Mouse (Mus musculus) hindbrain, embryonic 12.5 days (tissue): ENCODE data around the gene Slc41a3. TPM values are rescaled to one million over a fixed set of nuclear protein-coding genes. Genes with fewer than 3 reads are reported as not detected.

ENCODE experiments used
- ATAC-seq: fragments of 200-750 bp; cut with Nextera tagmentation; 2 replicates; pipeline ENCODE4 v1.8.0; 2017; ENCODE audit warnings: moderate TSS enrichment; ENCODE audit not compliant: low FRiP score
- H3K27ac ChIP-seq: fragments of 300-500 bp; sonication (generic); 2 replicates; pipeline ENCODE4 v1.5.1; 2016; ENCODE audit warnings: mild to moderate bottlenecking
- H3K27me3 ChIP-seq: fragments of 300-500 bp; sonication (generic); 2 replicates; pipeline ENCODE4 v1.6.1; 2016; ENCODE audit warnings: mild to moderate bottlenecking
- H3K36me3 ChIP-seq: fragments of 300-500 bp; sonication (generic); 2 replicates; pipeline ENCODE4 v1.6.1; 2016; ENCODE audit warnings: mild to moderate bottlenecking
- H3K4me1 ChIP-seq: fragments of 300-500 bp; sonication (generic); 2 replicates; pipeline ENCODE4 v1.6.1; 2016
- H3K4me2 ChIP-seq: fragments of 300-500 bp; sonication (generic); replicated peaks from 2 replicates; pipeline ENCODE4 v1.6.1; 2016; ENCODE audit warnings: mild to moderate bottlenecking
- H3K4me3 ChIP-seq: fragments of 300-500 bp; sonication (generic); 2 replicates; pipeline ENCODE4 v1.5.1; 2016; ENCODE audit warnings: mild to moderate bottlenecking
- H3K9ac ChIP-seq: fragments of 300-500 bp; sonication (generic); 2 replicates; pipeline ENCODE4 v1.6.1; 2016; ENCODE audit warnings: mild to moderate bottlenecking, moderate library complexity
- H3K9me3 ChIP-seq: fragments of 300-500 bp; sonication (generic); replicated peaks from 2 replicates; pipeline ENCODE4 v1.6.1; 2016; ENCODE audit warnings: mild to moderate bottlenecking
- WGBS: fragments of 180-500 bp; shearing (Covaris S2); methylation state at CpG from one replicate; pipeline ENCODE4 v1.1.7; 2016; 5-methylcytosine and 5-hydroxymethylcytosine counted together
- polyA plus RNA-seq: library from polyadenylated mRNA; unstranded; fragments of >200 nt; fragmentation: Nextera tagmentation; extraction: Ambion mirVana; gene quantifications from 2 replicates; pipeline ENCODE4 v1.2.1, GENCODE M21; 2016

Slc41a3 gene
- polyA plus RNA-seq: 3.6 TPM in 2 replicates

- ATAC-seq: peak; percentile 91
- WGBS: 1% methylated on average over 45 of the region's 49 CpGs
These were observed at the start of gene Slc41a3 for GRCm38 (mm10) chr6:90604533-90605297. Gene Slc41a3, plus strand, starts transcription at chr6:90604725.

GRCm38 (mm10) chr6:90556534-90557058, 47.9 kb upstream of the Slc41a3 start:
- Histone ChIP-seq H3K27ac (no peak overlapping the region), H3K9me3 (no peaks in the 10 kb centered on the region), H3K9ac (no peak overlapping the region), H3K4me1 (peaks cover 11% of the 10 kb centered on the region), H3K36me3 (no peaks in the 10 kb centered on the region), H3K4me2 (no peak overlapping the region), H3K27me3 (no peaks in the 10 kb centered on the region), H3K4me3 (no peak overlapping the region)
- 71% methylated on average over 2 of the region's 2 CpGs for WGBS
- ATAC-seq: no peak

More at GRCm38 (mm10) chr6:90604533-90605297, at the start of gene Slc41a3:
- Histone ChIP-seq H3K36me3 (no peaks in the 10 kb centered on the region), H3K4me1 (peaks cover 6% of the 10 kb centered on the region), H3K27me3 (peaks cover 5% of the 10 kb centered on the region; the same call in 1 of the 2 replicates), H3K9ac (peak within 1 kb of the TSS; percentile 77), H3K4me2 (peak within 1 kb of the TSS; percentile 88), H3K9me3 (no peaks in the 10 kb centered on the region), H3K27ac (peak within 1 kb of the TSS; percentile 30; the same call in 1 of the 2 replicates), H3K4me3 (peak within 1 kb of the TSS; percentile 60)

- 91% methylated on average over 7 of the region's 7 CpGs for WGBS
These were observed 47.4 kb upstream of the Slc41a3 start for GRCm38 (mm10) chr6:90557077-90557476.

GRCm38 (mm10) chr6:90557829-90558693, 46.5 kb upstream of the Slc41a3 start:
- H3K36me3 ChIP-seq: no peaks in the 10 kb centered on the region
- H3K4me2 ChIP-seq: no peak overlapping the region
- WGBS: 79% methylated on average over 6 of the region's 6 CpGs
- no peak for ATAC-seq
- no peaks in the 10 kb centered on the region for H3K9me3 ChIP-seq
- peaks cover 11% of the 10 kb centered on the region for H3K4me1 ChIP-seq
- no peaks in the 10 kb centered on the region for H3K27me3 ChIP-seq
- H3K27ac ChIP-seq: no peak overlapping the region
- no peak overlapping the region for H3K4me3 ChIP-seq
- H3K9ac ChIP-seq: no peak overlapping the region

More at GRCm38 (mm10) chr6:90557077-90557476, 47.4 kb upstream of the Slc41a3 start:
- no peak overlapping the region for H3K4me2 ChIP-seq
- H3K27me3 ChIP-seq: no peaks in the 10 kb centered on the region
- H3K27ac ChIP-seq: no peak overlapping the region
- no peaks in the 10 kb centered on the region for H3K36me3 ChIP-seq
- ATAC-seq: no peak
- no peak overlapping the region for H3K9ac ChIP-seq
- peaks cover 11% of the 10 kb centered on the region for H3K4me1 ChIP-seq
- H3K4me3 ChIP-seq: no peak overlapping the region
- no peaks in the 10 kb centered on the region for H3K9me3 ChIP-seq

GRCm38 (mm10) chr6:90560390-90561058, 44.0 kb upstream of the Slc41a3 start:
- WGBS: 90% methylated on average over 3 of the region's 3 CpGs
- Histone ChIP-seq H3K27ac (peak overlapping the region; percentile 67), H3K9me3 (no peaks in the 10 kb centered on the region), H3K36me3 (no peaks in the 10 kb centered on the region), H3K4me1 (peaks cover 16% of the 10 kb centered on the region), H3K27me3 (no peaks in the 10 kb centered on the region), H3K4me3 (no peak overlapping the region), H3K4me2 (no peak overlapping the region), H3K9ac (no peak overlapping the region)
- no peak for ATAC-seq

- ATAC-seq: peak; percentile 84
- Histone ChIP-seq H3K4me3 (no peak overlapping the region), H3K36me3 (no peaks in the 10 kb centered on the region), H3K9ac (no peak overlapping the region), H3K27me3 (no peaks in the 10 kb centered on the region), H3K9me3 (no peaks in the 10 kb centered on the region), H3K4me2 (no peak overlapping the region), H3K4me1 (peaks cover 16% of the 10 kb centered on the region), H3K27ac (peak overlapping the region; percentile 67)
- 34% methylated on average over 2 of the region's 2 CpGs for WGBS
These were observed 43.2 kb upstream of the Slc41a3 start for GRCm38 (mm10) chr6:90561234-90561781.

GRCm38 (mm10) chr6:90564240-90564639, 40.3 kb upstream of the Slc41a3 start:
- no peak for ATAC-seq
- H3K4me3 ChIP-seq: no peak overlapping the region
- 84% methylated on average over 9 of the region's 9 CpGs for WGBS

GRCm38 (mm10) chr6:90565357-90566215, 38.9 kb upstream of the Slc41a3 start:
- Histone ChIP-seq H3K4me1 (peaks cover 15% of the 10 kb centered on the region), H3K36me3 (no peaks in the 10 kb centered on the region), H3K4me2 (no peak overlapping the region), H3K9me3 (no peaks in the 10 kb centered on the region), H3K27me3 (0 out of 2 replicates have a peak, but pooled peaks cover 3% of the 10 kb centered on the region), H3K27ac (no peak overlapping the region), H3K9ac (no peak overlapping the region), H3K4me3 (no peak overlapping the region)
- WGBS: 58% methylated on average over 13 of the region's 13 CpGs
- no peak for ATAC-seq

More at GRCm38 (mm10) chr6:90564240-90564639, 40.3 kb upstream of the Slc41a3 start:
- Histone ChIP-seq H3K36me3 (no peaks in the 10 kb centered on the region), H3K27ac (no peak overlapping the region), H3K9me3 (no peaks in the 10 kb centered on the region), H3K9ac (no peak overlapping the region), H3K27me3 (0 out of 2 replicates have a peak, but pooled peaks cover 3% of the 10 kb centered on the region), H3K4me1 (peaks cover 16% of the 10 kb centered on the region), H3K4me2 (no peak overlapping the region)

GRCm38 (mm10) chr6:90567486-90567885, 37.0 kb upstream of the Slc41a3 start:
- WGBS: 92% methylated on average over 3 of the region's 3 CpGs
- H3K36me3 ChIP-seq: no peaks in the 10 kb centered on the region
- no peak overlapping the region for H3K4me2 ChIP-seq
- ATAC-seq: no peak
- no peaks in the 10 kb centered on the region for H3K9me3 ChIP-seq
- peaks cover 5% of the 10 kb centered on the region for H3K4me1 ChIP-seq
- 0 out of 2 replicates have a peak, but pooled peaks cover 3% of the 10 kb centered on the region for H3K27me3 ChIP-seq
- no peak overlapping the region for H3K4me3 ChIP-seq
- H3K9ac ChIP-seq: no peak overlapping the region
- no peak overlapping the region for H3K27ac ChIP-seq

- Histone ChIP-seq H3K9me3 (no peaks in the 10 kb centered on the region), H3K4me3 (no peak overlapping the region), H3K27me3 (0 out of 2 replicates have a peak, but pooled peaks cover 3% of the 10 kb centered on the region), H3K27ac (no peak overlapping the region), H3K36me3 (no peaks in the 10 kb centered on the region), H3K9ac (no peak overlapping the region), H3K4me1 (peaks cover 5% of the 10 kb centered on the region), H3K4me2 (no peak overlapping the region)
- WGBS: 79% methylated on average over 3 of the region's 3 CpGs
- no peak for ATAC-seq
These were observed 36.6 kb upstream of the Slc41a3 start for GRCm38 (mm10) chr6:90567928-90568327.

- Histone ChIP-seq H3K9ac (no peak overlapping the region), H3K4me3 (no peak overlapping the region), H3K4me1 (peaks cover 5% of the 10 kb centered on the region), H3K9me3 (no peaks in the 10 kb centered on the region), H3K36me3 (no peaks in the 10 kb centered on the region), H3K4me2 (no peak overlapping the region), H3K27ac (no peak overlapping the region), H3K27me3 (0 out of 2 replicates have a peak, but pooled peaks cover 3% of the 10 kb centered on the region)
- WGBS: 77% methylated on average over 4 of the region's 4 CpGs
- no peak for ATAC-seq
These were observed 35.8 kb upstream of the Slc41a3 start for GRCm38 (mm10) chr6:90568721-90569120.
